ENCODE assay signal across 19 mouse cellular contexts in the genomic region with DNA sequence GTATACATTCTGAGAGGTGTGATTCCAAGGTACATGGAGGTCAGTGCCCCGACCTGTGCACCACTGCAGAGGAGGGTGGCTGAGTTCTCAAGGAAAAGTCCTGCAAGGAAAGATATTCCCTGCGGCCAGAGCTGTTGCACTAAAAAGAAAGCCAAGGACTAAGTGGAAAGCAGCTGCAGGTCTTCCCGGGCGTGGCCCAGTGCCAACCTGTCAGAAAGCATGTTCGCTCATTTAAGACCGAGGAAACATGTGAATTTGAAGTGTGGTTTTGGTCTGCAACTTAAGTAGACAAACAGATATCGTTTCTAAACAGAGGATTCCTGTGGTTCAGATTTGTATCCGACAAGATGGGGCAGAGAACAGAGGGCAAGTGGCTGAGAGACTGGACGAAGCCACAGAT.
DNase-seq lines count a peak whose midpoint lies in the region; TF ChIP-seq lines count a peak whose summit lies in the region.
"Had no signal": no experiment of that assay in that cellular context is flagged by ENCODE, and none has a peak within 500 bp of the region (broad histone marks: within the 10 kb centered on the region; RNA-seq: fewer than 3 reads in every experiment).

No protein-coding gene starts in this region.

- no peak overlapping the region for H3K4me3 ChIP-seq in gastrocnemius, adult 2 months
- H3K4me3 ChIP-seq: erythroblast, embryonic 14.5 days; heart, embryonic 13.5 days; hindbrain, embryonic 12.5 days; layer of hippocampus, adult 2 months; limb, embryonic 10.5 days; liver, embryonic 12.5 days; midbrain, embryonic 12.5 days had no signal

- H3K27ac ChIP-seq in gastrocnemius, adult 2 months, result no peak overlapping the region
- H3K27ac ChIP-seq: heart, embryonic 13.5 days; hindbrain, embryonic 12.5 days; layer of hippocampus, adult 2 months; limb, embryonic 10.5 days; liver, embryonic 12.5 days; midbrain, embryonic 12.5 days had no signal

- intact Hi-C loops in gastrocnemius, adult 2 months (cut with DNase I), result no loop called here
- intact Hi-C loops in left cerebral cortex, postnatal 4 days (cut with DNase I), result no loop called here

- DNase-seq in gastrocnemius, adult 2 months, result peak; percentile 22
- no peak for DNase-seq in gastrocnemius, adult 8-10 months (ENCODE audit: low spot score in 2 of 2)
- peak; percentile 55 for DNase-seq in heart, postnatal 4 days
- no peak for DNase-seq in heart, adult 8-10 months (ENCODE audit: low spot score)
- DNase-seq in left cerebral cortex, postnatal 4 days, result peak; percentile 28
- no peak for DNase-seq in left cerebral cortex, adult 18-20 months (ENCODE audit: low spot score in 2 of 2)
- DNase-seq in testis, postnatal 10 days (ENCODE audit: low spot score), result peak; percentile 44
- DNase-seq in testis, postnatal 14 days (ENCODE audit: low spot score), result no peak
- DNase-seq: adrenal gland, adult 2 months; kidney, adult 2 months; lung, postnatal 36 days; thymus, adult 2 months had no signal

- no peak for TF ChIP-seq CTCF in gastrocnemius, adult 2 months (IDR thresholded peaks at IDR 0.05)

Comparison
In these comparisons a context has a peak if more than half of its experiments do, and no peak if none do; other contexts are left out.
1. DNase-seq: peak in gastrocnemius, adult 2 months (single experiment), heart, postnatal 4 days (single experiment), left cerebral cortex, postnatal 4 days (single experiment) and testis, postnatal 10 days (single experiment); none in gastrocnemius, adult 8-10 months (0 of 2), heart, adult 8-10 months (single experiment), left cerebral cortex, adult 18-20 months (0 of 2) and testis, postnatal 14 days (single experiment).